Mouse (Mus musculus) pancreas, adult 10 weeks (tissue): ENCODE results near the gene Ugt1a8. TPM values are rescaled to one million over a fixed set of nuclear protein-coding genes. Genes with fewer than 3 reads are reported as not detected.

Source experiments
- polyA plus RNA-seq: library from polyadenylated mRNA; stranded (reverse); fragments of 350-450 nt; fragmentation: Illumina TruSeq; extraction: RNeasy Lipid Tissue Mini Kit (QIAGEN cat#74804); gene quantifications from one replicate; pipeline ENCODE4 v1.2.3, GENCODE M21; 2015; ENCODE audit warnings: low read depth, low replicate concordance; ENCODE audit not compliant: insufficient read depth

The Ugt1a8 gene
- polyA plus RNA-seq: not detected

DNA sequence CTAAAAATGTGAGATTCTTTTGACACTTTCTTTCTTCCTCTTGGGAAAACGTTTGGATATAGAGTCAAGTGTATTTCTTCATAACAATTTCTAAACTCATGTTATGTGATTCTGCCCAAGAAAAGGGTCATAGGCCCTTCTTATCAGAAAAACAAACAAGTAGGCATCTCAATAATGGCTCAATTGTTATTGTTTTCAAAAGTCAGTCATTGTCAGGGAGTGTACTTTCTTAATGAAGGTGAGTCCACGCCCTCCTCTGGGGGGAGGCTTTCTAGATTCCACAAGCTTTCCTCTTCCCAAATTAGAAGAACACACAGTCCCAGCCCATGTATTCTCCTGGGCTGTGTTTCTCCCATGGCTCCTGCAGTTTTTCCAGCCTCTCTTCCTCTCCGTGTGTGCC, at the start of gene Ugt1a8:
Gene Ugt1a8, plus strand, starts transcription at position 301 of the 400 bp plus-strand sequence.

DNA sequence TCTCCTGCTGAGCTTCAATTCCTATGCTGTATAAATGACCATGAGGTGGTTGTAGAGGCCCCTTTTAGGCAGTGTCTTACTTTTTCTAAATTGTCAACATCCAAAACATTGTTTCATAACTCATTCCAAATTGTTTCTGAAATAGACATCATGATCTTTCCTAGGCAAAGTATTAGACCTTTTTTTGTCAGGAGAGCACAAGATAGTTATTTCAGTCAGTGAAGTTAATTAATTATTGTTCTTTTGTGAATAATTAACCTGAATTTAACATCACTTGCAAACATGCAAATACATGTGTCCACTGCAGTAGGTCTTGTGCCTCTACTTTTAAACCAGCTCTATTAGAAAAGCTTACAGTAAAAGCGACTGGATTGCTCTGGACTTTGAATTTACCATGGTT, 32.5 kb upstream of the Ugt1a8 start, which contains the start of gene Ugt1a10:
Gene Ugt1a10, plus strand, starts transcription at position 301 of the 400 bp plus-strand sequence.

DNA sequence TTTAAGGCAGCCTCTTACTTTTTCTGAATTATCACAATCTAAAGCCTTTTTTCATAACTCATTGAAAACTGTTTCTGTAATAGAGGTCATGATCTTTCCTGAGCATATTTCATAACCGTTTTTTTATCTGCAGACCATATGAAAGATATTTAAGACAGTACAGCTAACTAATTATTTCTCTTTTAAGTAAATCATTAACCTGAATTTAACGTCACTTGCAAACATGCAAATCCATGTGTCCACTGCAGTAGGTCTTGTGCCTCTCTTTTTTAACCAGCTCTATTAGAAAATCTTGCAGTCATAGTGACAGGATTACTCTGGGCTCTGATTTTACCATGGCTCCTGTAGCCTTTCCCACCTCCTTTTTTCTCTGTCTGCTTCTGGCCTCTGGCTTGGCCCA, 17.1 kb upstream of the Ugt1a8 start, which contains the start of gene Ugt1a9:
Gene Ugt1a9, plus strand, starts transcription at position 306 of the 400 bp plus-strand sequence.

DNA sequence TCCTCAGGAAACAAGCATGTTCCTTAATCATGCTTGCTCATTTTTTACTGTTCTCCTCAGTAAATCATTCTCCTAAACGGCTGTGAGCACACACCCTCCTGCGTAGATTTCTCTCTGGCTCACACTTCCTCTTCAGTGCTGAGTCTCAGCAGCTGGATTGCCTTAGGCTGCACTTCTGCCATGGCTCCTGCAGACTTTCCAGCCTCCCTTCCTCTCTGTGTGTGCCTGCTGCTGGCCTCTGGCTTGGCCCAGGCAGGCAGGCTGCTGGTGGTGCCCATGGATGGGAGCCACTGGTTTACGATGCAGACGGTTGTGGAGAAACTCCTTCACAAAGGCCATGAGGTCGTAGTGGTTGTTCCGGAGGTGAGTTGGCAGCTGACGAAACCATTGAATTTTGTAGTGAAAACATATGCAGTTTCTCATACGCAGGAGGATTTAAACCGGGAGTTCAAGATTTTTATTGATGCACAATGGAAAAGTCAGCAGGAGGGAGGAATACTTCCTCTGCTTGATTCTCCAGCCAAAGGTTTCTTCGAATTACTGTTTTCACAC, 7.4 kb downstream of the Ugt1a8 start, which contains the start of gene Ugt1a7c:
Gene Ugt1a7c, plus strand, starts transcription at position 122 of the 552 bp plus-strand sequence.

DNA sequence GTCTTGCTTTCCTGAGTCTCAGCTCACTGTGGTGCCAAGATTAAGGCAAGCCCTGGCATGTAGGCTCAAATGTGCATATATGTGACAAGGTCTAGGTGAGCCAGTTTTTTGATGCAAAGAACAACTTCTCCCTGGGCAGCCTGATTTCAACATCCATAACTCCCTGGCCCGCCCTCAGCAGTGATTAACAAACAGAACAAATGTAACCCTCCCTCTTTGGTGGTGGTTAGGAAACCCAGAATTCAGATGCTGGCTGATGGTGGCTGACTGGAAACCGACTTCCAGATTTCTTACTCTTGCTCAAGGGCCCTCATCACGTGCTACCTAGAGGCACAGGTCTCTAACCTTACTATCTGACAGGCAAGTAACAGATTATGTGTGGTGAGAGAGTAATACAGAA, 15.4 kb downstream of the Ugt1a8 start, which contains the start of gene Ugt1a6b:
Gene Ugt1a6b, plus strand, starts transcription at position 234 of the 400 bp plus-strand sequence.

DNA sequence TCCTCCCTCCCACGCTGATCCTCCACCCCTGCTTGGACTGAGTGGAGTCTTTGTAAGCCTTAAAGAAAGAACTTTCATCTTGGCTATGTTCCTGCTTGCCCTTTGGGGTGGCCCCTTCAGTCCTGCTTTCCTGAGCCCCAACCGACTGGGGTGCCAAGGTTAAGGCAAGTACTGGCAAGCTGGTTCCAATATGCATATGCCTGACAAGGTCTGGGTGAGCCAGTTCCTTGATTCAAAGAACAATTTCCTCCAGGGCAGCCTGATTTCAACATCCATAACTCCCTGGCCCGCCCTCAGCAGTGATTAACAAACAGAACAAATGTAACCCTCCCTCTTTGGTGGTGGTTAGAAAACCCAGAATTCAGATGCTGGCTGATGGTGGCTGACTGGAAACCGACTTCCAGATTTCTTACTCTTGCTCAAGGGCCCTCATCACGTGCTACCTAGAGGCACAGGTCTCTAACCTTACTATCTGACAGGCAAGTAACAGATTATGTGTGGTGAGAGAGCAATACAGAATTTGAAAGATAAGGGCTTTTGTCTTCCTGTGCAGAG, 46.9 kb downstream of the Ugt1a8 start, which contains the start of gene Ugt1a6a:
Gene Ugt1a6a, plus strand, starts transcription at position 353 of the 555 bp plus-strand sequence.

DNA sequence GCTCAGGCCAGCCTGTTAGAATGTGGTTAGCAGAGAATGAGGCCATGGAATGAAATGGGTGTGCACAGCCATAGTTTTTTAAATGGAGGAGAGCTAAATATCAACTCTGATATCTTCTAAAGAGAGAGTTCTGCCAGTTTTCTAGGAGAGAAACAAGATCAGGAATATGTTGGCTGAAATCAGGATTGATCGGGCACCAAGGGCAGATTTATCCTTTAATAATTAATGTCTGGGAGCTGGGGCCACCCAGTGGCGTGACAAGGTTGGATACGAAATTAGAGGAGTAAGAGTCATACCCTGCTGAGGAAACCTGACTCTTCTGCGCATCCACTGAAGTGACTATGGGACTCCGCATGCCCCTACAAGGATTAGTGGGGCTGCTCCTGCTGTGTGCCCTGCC, 78.1 kb downstream of the Ugt1a8 start, which contains the start of gene Ugt1a5:
Gene Ugt1a5, plus strand, starts transcription at position 302 of the 400 bp plus-strand sequence.

DNA sequence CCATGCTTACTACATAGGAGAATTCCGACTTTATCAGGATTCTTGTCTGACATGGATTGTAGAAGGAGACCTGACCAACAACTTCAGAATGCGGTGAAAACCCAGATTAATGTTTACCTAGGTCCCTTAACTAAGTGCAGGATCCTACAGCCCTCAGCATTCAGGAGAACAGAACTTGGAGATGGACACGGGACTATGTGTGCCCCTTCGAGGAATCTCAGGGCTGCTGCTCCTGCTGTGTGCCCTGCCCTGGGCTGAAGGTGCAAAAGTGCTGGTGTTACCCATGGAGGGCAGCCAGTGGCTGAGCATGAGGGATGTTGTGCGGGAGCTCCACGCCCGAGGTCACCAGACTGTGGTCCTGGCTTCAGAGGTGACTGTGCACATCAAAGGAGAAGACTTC, 112.8 kb downstream of the Ugt1a8 start, which contains the start of gene Ugt1a2:
Gene Ugt1a2, plus strand, starts transcription at position 146 of the 400 bp plus-strand sequence.

DNA sequence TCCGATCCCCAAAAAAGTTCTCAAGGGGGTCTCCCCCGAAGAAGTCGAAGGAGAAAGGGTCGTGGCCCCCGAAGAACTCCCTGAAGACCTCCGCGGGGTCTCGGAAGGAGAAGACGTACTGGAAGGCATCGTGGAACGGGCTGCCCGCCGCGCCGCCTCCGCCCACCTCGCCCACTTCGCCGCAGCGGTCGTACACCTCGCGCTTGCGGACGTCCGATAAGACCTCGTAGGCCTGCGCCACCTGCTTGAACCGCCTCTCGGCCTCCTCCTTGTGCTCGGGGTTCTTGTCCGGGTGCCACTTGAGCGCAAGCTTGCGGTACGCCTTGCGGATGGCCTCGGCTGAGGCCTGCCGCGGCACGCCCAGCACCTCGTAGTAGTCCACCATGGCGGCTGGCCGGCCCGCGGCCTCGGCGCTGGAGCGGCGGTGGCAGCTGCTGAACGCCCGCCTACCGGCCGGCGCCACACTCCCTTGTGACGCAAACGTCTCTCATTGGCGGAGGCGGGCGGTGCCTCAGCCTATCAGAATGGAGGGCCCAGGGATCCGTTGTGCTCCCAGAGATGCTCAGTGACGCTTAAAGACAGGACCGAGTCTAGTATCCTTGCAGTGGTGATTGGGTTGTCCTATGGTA, 117.8 kb downstream of the Ugt1a8 start, which contains the start of gene Dnajb3:
Gene Dnajb3, minus strand, starts transcription at position 489 of the 629 bp plus-strand sequence.

DNA sequence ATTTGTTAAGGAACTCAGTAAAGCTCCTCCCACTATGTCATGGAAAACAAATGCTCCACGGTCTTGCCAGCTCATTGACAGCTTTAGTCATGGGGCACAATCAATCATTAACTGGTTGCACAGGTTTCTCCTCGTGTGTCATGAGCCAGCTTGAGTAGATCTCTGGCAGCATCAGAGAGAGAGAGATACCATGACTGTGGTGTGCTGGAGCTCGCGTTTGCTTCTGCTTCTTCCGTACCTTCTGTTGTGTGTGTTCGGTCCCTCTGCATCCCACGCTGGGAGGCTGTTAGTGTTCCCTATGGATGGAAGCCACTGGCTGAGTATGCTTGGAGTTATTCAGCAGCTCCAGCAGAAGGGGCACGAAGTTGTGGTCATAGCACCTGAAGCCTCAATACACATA, 124.2 kb downstream of the Ugt1a8 start, which contains the start of gene Ugt1a1:
Gene Ugt1a1, plus strand, starts transcription at position 148 of the 400 bp plus-strand sequence.

DNA sequence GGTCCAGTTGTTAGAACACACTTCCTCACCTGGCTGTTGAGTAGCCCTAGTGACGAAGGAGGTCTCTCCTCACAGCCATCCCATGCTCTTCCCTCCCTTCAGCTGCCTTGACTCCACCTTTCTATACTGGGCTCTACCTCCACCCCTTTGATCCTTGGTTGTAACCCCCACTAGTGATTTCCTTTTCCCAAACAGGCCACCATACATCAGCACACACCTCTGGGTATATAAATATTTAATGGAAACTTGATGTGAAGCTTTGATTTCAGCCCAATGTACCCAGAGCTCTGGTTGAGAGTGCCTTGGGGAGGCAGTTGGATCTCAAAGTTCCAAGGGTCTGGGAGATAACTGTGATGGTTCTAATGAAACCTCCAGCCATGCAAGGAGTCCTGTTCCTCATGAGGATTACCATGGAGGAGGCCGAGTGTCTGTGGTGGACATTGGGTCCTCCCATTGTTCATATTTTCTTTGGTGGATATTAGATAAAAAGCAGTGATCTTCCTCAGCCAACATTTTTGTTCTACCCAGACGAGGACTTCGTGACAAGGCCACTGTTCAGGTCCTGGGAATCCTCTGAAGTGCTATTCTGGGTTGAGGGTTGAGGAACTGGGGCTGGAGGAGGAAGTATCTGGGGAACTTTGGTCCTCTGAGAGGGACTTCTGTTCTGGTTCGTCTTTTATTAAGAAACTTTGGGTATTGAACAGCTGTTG, 139.2 kb downstream of the Ugt1a8 start, which contains the start of gene Mroh2a:
Gene Mroh2a, plus strand, starts transcription at position 317 of the 710 bp plus-strand sequence.

Other genes with a start within 250 kb of the Ugt1a8 start
- 11.7 TPM for gene Dgkd, start 234.5 kb upstream of the Ugt1a8 start, polyA plus RNA-seq
- gene Usp40, start 79.3 kb upstream of the Ugt1a8 start, polyA plus RNA-seq: 5.2 TPM
- gene Ugt1a10, start 32.4 kb upstream of the Ugt1a8 start, polyA plus RNA-seq: not detected
- not detected for gene Ugt1a9, start 17.0 kb upstream of the Ugt1a8 start, polyA plus RNA-seq
- gene Ugt1a7c, start 7.2 kb downstream of the Ugt1a8 start, polyA plus RNA-seq: 3.9 TPM
- 0.89 TPM for gene Ugt1a6b, start 15.4 kb downstream of the Ugt1a8 start, polyA plus RNA-seq
- 5.5 TPM for gene Ugt1a6a, start 47.0 kb downstream of the Ugt1a8 start, polyA plus RNA-seq
- not detected for gene Ugt1a5, start 78.2 kb downstream of the Ugt1a8 start, polyA plus RNA-seq
- not detected for gene Ugt1a2, start 112.8 kb downstream of the Ugt1a8 start, polyA plus RNA-seq
- gene Dnajb3, start 118.0 kb downstream of the Ugt1a8 start, polyA plus RNA-seq: not detected
- not detected for gene Ugt1a1, start 124.1 kb downstream of the Ugt1a8 start, polyA plus RNA-seq
- gene Mroh2a, start 139.2 kb downstream of the Ugt1a8 start, polyA plus RNA-seq: 0.98 TPM
- 15.3 TPM for gene Hjurp, start 189.8 kb downstream of the Ugt1a8 start, polyA plus RNA-seq
- gene Trpm8, start 189.8 kb downstream of the Ugt1a8 start, polyA plus RNA-seq: not detected